Mouse (Mus musculus) telencephalon, adult 2 months (tissue): ENCODE results near the gene Atg5.
"Not testable (repeated sequence)": the region's sequence is repeated elsewhere in the genome, so short reads cannot be mapped to it uniquely, and the experiment has no call there.

Source experiments
- DNase-seq: peaks from one replicate; pipeline ENCODE4 v3.0.0-alpha.2; 2011; ENCODE audit warnings: low read depth, low spot score

The Atg5 gene

GRCm38 (mm10) chr10:44315276-44315675, 47.1 kb downstream of the Atg5 start:
- no peak for DNase-seq

- DNase-seq, result no peak
These were observed 48.4 kb downstream of the Atg5 start for GRCm38 (mm10) chr10:44316280-44317270.

- no peak for DNase-seq
These were observed 54.0 kb downstream of the Atg5 start for GRCm38 (mm10) chr10:44322166-44322565.

DNA sequence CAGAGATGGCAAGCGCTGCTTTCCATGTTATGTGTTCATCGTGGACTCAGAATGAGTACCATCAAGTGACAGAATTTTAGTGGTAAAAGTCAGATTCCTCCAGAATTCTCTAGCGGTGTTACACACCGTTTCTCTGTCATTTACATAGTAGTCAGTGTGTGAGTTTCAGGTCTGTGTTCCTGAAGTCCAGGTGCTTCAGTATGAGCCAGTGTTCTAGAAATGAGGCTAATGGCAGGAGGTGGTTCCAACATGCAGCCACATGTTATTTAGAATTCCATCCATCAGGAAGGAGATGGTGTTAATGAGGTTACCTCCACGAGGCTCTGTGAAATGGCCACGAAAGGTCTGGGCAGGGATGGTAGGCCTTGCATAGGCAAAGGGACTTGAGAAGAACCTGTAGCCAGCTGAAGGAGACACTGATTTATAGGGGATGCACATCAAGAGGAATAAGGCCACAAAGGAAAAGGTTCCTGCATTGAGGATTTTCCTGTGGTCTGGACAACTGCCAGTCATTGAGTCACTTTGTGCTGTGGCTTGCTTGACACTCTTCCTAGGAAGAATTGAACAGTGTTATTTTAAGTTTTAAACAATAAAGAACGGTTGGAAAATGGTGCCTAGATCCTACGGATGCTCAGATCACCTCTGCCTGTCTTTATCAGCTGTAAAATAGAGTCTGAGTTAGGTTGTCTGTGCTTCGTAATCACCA, 55.1 kb downstream of the Atg5 start:
- no peak for DNase-seq

DNA sequence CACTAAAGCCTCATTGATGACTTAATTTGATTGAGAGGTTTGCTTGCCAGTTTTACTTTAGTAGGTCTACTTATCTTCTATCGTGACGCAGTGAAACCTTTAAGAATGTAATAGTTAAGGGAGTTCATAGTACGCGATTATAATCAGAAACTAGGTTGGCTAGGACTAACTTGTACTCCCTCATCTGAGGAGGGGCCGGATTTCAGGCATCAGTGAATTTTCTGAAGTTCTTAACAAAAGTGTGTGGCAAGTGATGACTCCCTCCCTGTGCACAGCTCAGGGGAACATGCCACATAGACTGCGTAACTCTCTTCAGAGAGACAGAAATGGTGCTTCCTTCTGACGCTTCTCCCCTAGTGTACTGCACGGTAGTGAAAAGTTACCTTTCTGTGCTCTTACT, 55.7 kb downstream of the Atg5 start:
- no peak for DNase-seq

DNA sequence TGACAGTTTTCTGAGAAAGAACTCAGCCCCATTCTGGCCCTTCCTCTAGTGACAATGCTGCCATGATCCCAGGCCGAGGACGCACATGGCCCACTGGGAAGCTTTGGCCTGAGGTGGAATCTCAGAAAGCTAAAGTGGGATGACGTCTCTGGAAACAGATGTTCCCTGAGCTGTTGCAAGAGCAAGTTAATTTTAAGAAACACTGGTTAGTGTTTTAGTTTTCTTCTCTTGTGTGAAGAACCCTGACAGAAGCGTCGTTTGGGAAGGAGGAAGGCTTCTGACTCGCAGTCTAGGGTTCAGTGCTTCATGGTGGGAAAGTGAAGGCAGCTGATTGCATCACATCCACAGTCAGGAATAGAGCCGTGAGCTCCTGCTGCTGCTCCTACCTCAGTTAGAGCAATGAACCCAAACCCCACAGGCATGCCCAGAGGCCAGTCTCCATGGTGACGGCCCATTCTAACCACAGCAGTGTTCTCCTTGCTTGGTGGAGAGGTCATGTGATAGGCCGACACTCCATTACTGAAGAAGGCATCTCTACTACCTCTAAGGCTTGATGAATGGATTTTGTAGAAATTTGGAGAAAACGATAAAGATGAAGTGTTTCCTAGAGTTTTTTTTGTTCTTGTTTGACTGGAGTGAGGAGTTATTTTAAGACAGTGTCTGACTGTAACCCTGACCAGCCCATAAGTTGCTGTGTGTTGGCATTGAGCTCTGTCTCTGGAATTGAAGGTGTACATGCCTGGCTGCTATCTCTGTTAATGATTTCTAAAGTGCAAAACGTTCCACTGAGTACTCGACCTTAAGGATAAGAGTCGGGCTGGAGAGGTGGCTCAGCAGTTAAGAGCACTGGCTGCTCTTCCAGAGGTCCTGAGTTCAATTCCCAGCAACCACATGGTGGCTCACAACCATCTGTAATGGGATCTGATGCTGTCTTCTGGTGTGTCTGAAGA, 57.7 kb downstream of the Atg5 start:
- DNase-seq, result no peak

DNA sequence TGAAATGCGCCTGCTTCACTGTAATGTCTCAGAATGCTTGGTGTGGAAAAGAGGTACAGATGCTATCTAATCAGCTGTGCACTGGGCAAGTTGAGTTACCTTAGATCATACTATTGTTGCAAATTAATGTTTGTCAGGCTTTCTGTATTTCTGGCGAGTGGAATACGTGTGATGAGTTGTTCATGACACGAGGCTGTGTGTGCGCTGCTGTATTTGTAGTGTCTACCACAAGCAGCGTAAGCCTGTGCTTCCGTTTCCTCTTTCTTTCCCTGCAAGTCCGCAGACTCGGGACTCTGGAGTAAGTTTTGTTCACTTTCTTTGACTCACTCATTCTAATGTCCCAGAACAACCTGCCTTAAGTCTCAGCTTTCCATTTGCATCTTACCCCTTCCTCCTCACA, 58.9 kb downstream of the Atg5 start:
- DNase-seq, result no peak

DNA sequence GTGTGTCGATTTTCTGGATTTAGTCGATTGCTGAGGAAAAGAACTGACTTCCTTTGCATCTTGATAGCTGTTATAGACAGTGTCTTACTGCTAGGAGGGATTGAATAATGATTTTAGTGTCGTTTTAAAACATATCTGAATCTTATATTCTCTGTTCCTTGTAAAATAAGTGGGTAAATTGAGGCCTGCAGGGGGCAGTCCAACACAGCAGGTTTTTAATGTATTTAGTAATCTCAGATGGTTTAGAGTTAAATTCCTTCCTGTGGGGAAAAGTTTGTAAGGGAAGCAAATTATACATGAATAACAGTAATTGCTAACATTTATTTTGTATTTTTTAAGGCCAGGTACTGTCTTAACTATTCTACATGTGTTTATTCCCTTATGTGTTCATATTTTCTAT, 60.2 kb downstream of the Atg5 start:
- no peak for DNase-seq

GRCm38 (mm10) chr10:44330717-44331116, 62.6 kb downstream of the Atg5 start:
- no peak for DNase-seq

- DNase-seq, result no peak
These were observed 63.3 kb downstream of the Atg5 start for GRCm38 (mm10) chr10:44331469-44331868.

DNA sequence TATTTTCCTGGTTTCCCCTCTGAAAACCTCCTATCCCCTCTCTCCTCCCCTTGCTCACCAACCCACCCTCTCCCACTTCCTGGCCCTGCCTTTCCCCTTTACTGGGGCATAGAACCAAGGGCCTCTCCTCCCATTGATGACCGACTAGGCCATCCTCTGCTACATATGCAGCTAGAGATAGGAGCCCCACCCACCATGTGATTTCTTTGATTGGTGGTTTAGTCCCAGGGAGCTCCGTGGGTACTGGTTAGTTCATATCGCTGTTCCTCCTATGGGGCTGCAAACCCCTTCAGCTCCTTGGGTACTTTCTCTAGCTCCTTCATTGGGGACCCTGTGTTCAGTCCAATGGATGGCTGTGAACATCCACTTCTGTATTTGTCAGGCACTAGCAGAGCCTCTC, 64.5 kb downstream of the Atg5 start:
- not testable (repeated sequence) for DNase-seq

DNA sequence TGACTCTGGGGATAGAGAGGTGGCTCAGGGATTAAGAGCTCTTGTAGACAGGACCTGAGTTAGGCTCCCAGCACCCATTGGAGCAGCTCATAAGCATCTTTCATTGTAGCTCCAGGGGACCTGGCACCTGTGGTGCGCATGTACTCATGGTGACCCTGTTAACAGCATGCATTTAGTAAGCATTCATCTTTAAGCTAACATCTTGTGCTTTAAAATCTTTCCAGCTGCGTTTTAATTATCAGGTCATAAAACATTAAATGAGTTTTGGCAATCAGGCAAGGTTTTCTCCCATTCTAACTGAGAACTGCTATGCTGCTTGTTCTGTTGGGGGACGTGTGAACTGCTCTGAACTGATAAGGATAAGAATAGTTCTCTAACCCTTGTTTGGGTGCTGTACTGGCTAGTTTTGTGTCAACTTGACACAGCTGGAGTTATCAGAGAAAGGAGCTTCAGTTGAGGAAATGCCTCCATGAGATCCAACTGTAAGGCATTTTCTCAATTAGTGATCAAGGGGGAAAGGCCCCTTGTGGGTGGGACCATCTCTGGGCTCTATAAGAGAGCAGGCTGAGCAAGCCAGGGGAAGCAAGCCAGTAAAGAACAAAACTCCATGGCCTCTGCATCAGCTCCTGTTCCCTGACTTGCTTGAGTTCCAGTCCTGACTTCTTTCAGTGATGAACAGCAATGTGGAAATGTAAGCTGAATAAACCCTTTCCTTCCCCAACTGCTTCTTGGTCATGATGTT, 68.7 kb downstream of the Atg5 start:
- DNase-seq, result not testable (repeated sequence)

DNA sequence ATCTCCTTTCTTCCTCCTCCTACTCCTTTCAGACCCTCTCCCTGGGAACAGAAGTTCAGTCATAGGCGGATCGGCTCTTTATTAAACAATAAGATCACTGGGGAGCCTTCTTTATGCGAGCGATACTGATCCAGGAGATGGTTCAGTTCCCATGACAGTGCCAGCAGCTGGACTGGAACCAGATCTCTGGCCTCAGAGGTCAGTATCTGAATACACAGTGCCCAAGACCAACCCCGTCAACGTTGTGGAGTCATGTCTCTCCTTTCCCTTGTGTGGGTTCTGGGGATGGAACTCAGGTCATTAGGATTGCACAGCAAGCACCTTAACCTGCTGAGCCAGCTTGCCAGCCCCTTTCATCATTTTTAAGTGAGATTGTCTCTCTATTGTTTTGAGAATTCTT, 70.4 kb downstream of the Atg5 start:
- no peak for DNase-seq

DNA sequence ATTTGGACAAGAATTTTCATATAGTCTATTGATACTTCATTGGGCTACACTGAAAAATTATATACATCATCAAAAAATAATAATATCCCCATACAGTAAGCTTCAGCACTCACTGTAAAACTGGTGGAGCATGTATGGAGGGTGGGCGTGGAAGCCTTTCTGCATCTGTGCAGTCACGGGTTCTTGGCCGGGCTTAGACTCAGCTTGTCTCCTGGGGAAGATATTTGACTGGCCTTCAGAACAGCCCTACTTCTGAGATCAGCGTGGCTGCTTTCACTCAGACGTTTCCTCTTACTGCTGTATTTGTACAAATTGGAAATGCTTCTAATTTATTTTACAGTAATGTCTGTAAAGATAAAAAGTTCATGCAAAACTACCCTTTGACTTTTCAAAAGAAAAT, 71.2 kb downstream of the Atg5 start:
- DNase-seq, result no peak

DNA sequence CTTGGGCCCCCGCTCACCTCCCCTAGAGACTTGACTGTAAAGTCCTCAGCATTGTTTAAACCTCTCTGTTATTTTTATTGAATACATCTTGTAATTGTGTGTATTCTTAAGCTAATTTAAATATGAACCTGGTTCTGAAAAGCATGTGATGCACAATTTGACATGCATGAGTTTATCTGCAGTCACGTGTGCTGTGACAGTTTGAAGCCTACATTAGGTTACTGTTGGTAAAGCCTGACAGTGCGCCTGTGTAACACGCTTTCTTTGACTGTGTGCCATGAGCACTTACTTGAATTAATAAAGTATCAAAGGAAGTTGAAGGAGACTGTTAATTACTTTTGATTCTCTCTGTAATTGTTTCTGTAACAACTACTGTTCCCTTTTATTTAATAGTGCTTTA, 72.8 kb downstream of the Atg5 start:
- DNase-seq, result no peak

- DNase-seq, result no peak
These were observed 73.8 kb downstream of the Atg5 start for GRCm38 (mm10) chr10:44341826-44342521.

- no peak for DNase-seq
These were observed 75.2 kb downstream of the Atg5 start for GRCm38 (mm10) chr10:44343351-44343750.

DNA sequence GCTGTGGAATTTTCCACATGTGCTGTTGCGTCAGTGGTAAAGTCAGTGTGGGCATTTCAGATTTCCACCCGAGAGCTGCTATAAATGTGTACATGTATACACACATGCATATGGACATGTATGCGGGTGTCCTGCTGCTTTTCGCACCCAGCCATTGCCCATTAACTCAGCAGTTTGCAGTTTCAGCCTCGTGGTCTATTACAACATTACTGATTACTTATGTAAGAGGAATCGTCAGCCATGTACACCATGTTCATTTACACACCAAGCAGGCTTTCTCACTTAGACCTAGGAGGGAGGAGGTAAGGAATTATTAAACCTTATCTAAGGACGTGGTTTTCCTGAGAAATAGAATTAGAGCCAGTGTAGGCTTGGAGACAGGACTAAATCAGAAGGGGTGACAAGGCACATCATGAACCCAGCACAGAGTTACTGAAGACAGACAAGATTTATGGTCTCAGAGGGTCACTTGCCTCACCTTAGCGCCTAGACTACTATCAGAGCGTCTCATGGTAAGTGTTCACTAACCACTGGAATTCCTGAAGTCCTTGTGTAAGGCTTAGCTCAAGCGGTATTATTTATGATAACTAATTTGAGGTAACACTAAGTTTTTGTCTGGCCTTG, 79.5 kb downstream of the Atg5 start:
- DNase-seq, result no peak

DNA sequence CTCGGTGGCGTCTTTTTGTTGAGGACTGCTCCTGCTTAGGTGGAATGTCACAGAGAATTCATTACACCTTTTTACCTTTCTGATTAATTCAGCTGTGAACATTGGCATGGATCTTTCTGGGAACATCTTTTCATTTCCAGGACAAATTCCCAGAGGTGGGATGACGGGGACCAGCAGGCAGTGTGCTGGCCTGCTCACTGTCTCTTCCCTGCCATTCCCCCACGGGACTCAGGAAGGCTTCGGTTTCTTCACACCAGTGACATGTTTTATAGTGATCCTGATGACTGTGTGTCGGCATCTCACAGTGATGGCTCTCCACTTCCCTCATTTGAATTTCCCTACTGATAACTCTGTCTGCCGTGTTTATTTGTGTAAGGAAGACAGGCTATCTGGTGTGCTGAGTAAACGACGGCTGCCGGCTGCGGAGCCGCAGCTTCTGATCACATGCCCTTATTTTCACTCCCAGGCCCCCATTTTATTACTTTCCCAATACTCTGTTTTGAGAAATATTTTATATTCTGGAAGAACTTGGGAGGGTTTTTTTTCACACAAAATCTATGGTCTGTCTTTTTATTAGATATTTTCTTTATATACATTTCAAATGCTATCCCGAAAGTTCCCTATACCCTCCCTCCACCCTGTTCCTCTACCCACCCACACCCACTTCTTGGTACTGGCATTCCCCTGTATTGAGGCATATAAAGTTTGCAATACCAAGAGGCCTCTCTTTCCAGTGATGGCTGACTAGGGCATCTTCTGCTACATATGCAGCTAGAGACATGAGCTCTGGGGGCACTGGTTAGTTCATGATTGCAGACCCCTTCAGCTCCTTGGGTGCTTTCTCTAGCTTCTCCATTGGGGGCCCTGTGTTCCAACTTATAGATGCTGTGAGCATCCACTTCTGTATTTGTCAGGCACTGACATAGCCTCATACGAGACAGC, 80.6 kb downstream of the Atg5 start:
- DNase-seq, result no peak
